Mouse (Mus musculus): ENCODE results near the gene Cetn4. TPM values are rescaled to one million over a fixed set of nuclear protein-coding genes. Genes with fewer than 3 reads are reported as not detected.

Gene Cetn4
- polyA plus RNA-seq, 1 experiment from 2014 or later = 2.5 TPM

DNA sequence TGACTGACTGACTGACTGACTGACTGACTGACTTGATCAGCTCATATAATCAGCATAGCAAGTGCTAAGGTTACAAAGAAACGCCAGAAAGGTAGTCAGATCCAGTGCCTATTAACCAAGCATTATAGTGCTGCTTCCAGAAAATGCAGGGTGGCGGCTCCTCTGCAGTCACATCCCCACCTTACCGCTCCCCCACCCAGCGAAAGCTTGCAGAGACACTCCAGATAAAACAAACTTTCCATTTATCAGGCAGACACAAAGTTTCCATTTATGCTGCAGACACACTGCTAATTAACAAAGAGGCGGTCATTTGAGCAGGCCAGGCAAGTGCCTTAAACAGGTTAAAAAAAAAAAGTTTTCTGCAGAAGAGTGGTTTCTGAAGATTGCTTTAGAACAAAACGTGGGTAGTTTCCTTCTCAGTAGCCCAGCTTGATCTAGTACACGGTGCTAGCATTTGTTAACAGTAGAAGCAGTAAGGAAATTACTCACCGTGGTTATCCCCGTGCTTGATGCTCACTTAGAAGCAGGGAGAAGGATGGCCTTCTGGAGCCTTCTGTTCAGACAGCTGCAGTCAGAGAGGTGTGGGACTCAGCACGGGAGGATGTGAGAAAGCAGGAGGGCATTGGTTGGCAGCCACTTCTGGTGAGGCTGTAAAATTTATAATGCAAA is 53.0 kb downstream of the Cetn4 start:
- no peak overlapping the region for H3K27ac ChIP-seq (ENCODE audit: low read depth, low read length)
- no peak overlapping the region for H3K4me2 ChIP-seq (ENCODE audit: low read length)
- H3K27me3 ChIP-seq (replicated peaks; ENCODE audit: control insufficient read depth, insufficient read depth, low read length) = no peaks in the 10 kb centered on the region
- H3K4me3 ChIP-seq (ENCODE audit: low read length) = no peak overlapping the region
- no peaks in the 10 kb centered on the region for H3K9me3 ChIP-seq (ENCODE audit: control insufficient read depth, low read length)
- no peak overlapping the region for H3K9ac ChIP-seq (ENCODE audit: low read depth, low read length)
- ATAC-seq = no peak
- 78% methylated on average over 10 of the region's 10 CpGs for whole genome bisulfite sequencing
- no peaks in the 10 kb centered on the region for H3K36me3 ChIP-seq (ENCODE audit: control insufficient read depth, insufficient read depth, low read length)
- no peaks in the 10 kb centered on the region for H3K4me1 ChIP-seq (ENCODE audit: control insufficient read depth, insufficient read depth, low read depth, low read length)

DNA sequence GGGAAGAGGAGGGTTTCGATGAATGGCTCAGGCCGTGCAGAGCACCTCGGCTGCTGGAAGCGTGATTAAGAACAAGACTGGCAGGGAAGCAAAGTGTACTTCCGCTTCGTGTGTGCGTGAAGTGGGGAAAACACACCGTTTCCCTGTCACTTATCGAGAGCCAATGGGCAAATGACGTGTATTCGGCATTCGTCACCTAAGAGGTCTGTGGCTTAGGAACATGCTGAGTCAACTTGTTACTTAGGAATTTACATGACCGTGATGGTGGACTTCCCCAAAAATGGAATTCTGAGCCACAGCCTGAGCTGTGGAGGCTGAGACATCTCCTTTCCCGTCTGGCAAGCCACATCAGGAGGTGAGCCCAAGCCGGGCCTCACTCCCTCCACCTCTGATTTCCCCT is 54.7 kb downstream of the Cetn4 start:
- Histone ChIP-seq H3K4me2 (ENCODE audit: low read length) (no peak overlapping the region), H3K4me3 (ENCODE audit: low read length) (no peak overlapping the region), H3K27me3 (replicated peaks; ENCODE audit: control insufficient read depth, insufficient read depth, low read length) (no peaks in the 10 kb centered on the region), H3K9ac (ENCODE audit: low read depth, low read length) (no peak overlapping the region), H3K9me3 (ENCODE audit: control insufficient read depth, low read length) (no peaks in the 10 kb centered on the region), H3K36me3 (ENCODE audit: control insufficient read depth, insufficient read depth, low read length) (no peaks in the 10 kb centered on the region), H3K4me1 (ENCODE audit: control insufficient read depth, insufficient read depth, low read depth, low read length) (no peaks in the 10 kb centered on the region), H3K27ac (ENCODE audit: low read depth, low read length) (no peak overlapping the region)
- no peak for ATAC-seq
- 89% methylated on average over 15 of the region's 15 CpGs for WGBS

Other genes starting within 250 kb of the Cetn4 start
- 0.07 and 0.25 TPM in 2 replicates for gene Adad1, start 249.2 kb downstream of the Cetn4 start, polyA plus RNA-seq (2015; fragmentation: Nextera tagmentation; extraction: Ambion mirVana)
- 0.24 TPM in 1 of 2 replicates, not detected in the other for gene Il2, start 186.7 kb downstream of the Cetn4 start, polyA plus RNA-seq (2015; fragmentation: Nextera tagmentation; extraction: Ambion mirVana)
- not detected in 2 replicates for gene Il21, start 80.1 kb downstream of the Cetn4 start, polyA plus RNA-seq (2015; fragmentation: Nextera tagmentation; extraction: Ambion mirVana)
- gene Bbs12, start 154 bp downstream of the Cetn4 start, polyA plus RNA-seq (2015; fragmentation: Nextera tagmentation; extraction: Ambion mirVana) = 5.1 and 5.2 TPM in 2 replicates
- 0.55 and 0.60 TPM in 2 replicates for gene Fgf2, start 35.6 kb upstream of the Cetn4 start, polyA plus RNA-seq (2015; fragmentation: Nextera tagmentation; extraction: Ambion mirVana)
- 27.5 and 29.5 TPM in 2 replicates for gene Spata5, start 107.2 kb upstream of the Cetn4 start, polyA plus RNA-seq (2015; fragmentation: Nextera tagmentation; extraction: Ambion mirVana)
- gene Nudt6, start 107.5 kb upstream of the Cetn4 start, polyA plus RNA-seq (2015; fragmentation: Nextera tagmentation; extraction: Ambion mirVana) = 6.9 and 7.8 TPM in 2 replicates

All from hindbrain, embryonic 16.5 days (tissue).